Comparison of ENCODE assay signal across 8 mouse cellular contexts in the genomic region with DNA sequence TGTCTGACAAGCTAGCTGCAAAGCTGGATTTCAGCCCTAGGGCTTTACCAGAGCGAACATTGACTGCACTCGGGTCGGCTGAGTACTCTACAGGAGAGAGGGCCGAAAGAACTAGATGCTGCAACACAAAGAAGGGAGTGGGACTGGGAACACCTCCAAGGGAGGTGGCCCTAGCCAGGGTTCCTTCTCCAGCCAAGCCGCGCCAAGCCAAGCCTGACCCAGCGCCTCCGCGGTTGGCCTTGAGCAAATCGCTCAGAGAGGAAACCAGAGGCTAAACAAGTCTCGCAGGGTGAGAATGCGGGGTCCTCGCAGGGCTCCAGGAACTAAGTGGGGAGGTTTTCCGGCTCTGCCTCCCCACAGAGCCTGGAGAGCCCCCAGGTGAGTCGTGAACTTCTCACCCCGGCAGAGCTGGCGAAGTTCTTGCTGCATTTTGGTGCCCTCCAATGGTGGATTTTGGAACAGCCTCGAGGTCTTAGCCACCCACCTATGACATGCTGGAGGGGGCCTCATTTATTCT. TPM values are rescaled to one million over a fixed set of nuclear protein-coding genes. Genes with fewer than 3 reads are reported as not detected.
DNase-seq lines count a peak whose midpoint lies in the region; ATAC-seq and TF ChIP-seq lines count a peak whose summit lies in the region.

No protein-coding gene starts in this region.

- TF ChIP-seq CTCF in bone marrow, adult 2 months (IDR thresholded peaks at IDR 0.05; ENCODE audit: control insufficient read depth, insufficient read depth, low read length) = peak; percentile 61
- TF ChIP-seq CTCF in liver, embryonic 14.5 days (IDR thresholded peaks at IDR 0.05; ENCODE audit: low read depth) = peak; percentile 64
- TF ChIP-seq CTCF in stomach, postnatal 0 days (IDR thresholded peaks at IDR 0.05; ENCODE audit: low read depth) = peak; percentile 85

- WGBS in bone marrow, adult 2 months = 5% methylated on average over 18 of the region's 18 CpGs
- WGBS in embryonic facial prominence, embryonic 15.5 days = 3% methylated on average over 18 of the region's 18 CpGs
- 5% methylated on average over 18 of the region's 18 CpGs for WGBS in heart, embryonic 12.5 days
- 2% methylated on average over 18 of the region's 18 CpGs for WGBS in kidney, embryonic 16.5 days
- 8% methylated on average over 18 of the region's 18 CpGs for WGBS in liver, embryonic 14.5 days (ENCODE audit: insufficient replicate concordance)
- WGBS in neural tube, embryonic 12.5 days = 2% methylated on average over 18 of the region's 18 CpGs
- WGBS in stomach, postnatal 0 days = 1% methylated on average over 15 of the region's 18 CpGs

- ATAC-seq in embryonic facial prominence, embryonic 15.5 days (ENCODE audit: insufficient number of reproducible peaks, low FRiP score, low TSS enrichment, low read depth) = peak; percentile 91
- peak; percentile 68 for ATAC-seq in heart, embryonic 12.5 days (ENCODE audit: insufficient number of reproducible peaks, low FRiP score)
- ATAC-seq in kidney, embryonic 16.5 days (ENCODE audit: low FRiP score, low TSS enrichment) = peak; percentile 89
- ATAC-seq in liver, embryonic 14.5 days (ENCODE audit: insufficient read depth) = no peak
- peak; percentile 58 for ATAC-seq in neural tube, embryonic 12.5 days (ENCODE audit: low FRiP score, low read depth)
- peak; percentile 83 for ATAC-seq in stomach, postnatal 0 days (ENCODE audit: low FRiP score, low TSS enrichment)

- no peaks in the 10 kb centered on the region for H3K4me1 ChIP-seq in bone marrow, adult 2 months (ENCODE audit: control insufficient read depth, insufficient read depth, low read length)
- 0 out of 2 replicates have a peak, but pooled peaks cover 7% of the 10 kb centered on the region for H3K4me1 ChIP-seq in embryonic facial prominence, embryonic 15.5 days
- peaks cover 27% of the 10 kb centered on the region for H3K4me1 ChIP-seq in heart, embryonic 12.5 days (replicated peaks)
- H3K4me1 ChIP-seq in kidney, embryonic 16.5 days (ENCODE audit: insufficient read depth, low read length) = peaks cover 19% of the 10 kb centered on the region
- H3K4me1 ChIP-seq in liver, embryonic 14.5 days (replicated peaks; ENCODE audit: control insufficient read depth in 2 of 2, insufficient read depth in 2 of 2, low read length in 1 of 2) = no peaks in the 10 kb centered on the region
- H3K4me1 ChIP-seq in neural tube, embryonic 12.5 days = peaks cover 29% of the 10 kb centered on the region
- H3K4me1 ChIP-seq in stomach, postnatal 0 days (replicated peaks; ENCODE audit: control insufficient read depth, insufficient read depth) = 0 out of 2 replicates have a peak, but pooled peaks cover 4% of the 10 kb centered on the region

- no peak overlapping the region for H3K9ac ChIP-seq in embryonic facial prominence, embryonic 15.5 days
- peak overlapping the region; percentile 61; the same call in 1 of the 2 replicates for H3K9ac ChIP-seq in heart, embryonic 12.5 days
- H3K9ac ChIP-seq in kidney, embryonic 16.5 days (replicated peaks; ENCODE audit: low read length) = peak overlapping the region; percentile 61
- no peak overlapping the region for H3K9ac ChIP-seq in liver, embryonic 14.5 days (replicated peaks)
- no peak overlapping the region for H3K9ac ChIP-seq in neural tube, embryonic 12.5 days
- peak overlapping the region; percentile 55 for H3K9ac ChIP-seq in stomach, postnatal 0 days (ENCODE audit: low read length)

- no peaks in the 10 kb centered on the region for H3K27me3 ChIP-seq in embryonic facial prominence, embryonic 15.5 days
- no peaks in the 10 kb centered on the region for H3K27me3 ChIP-seq in heart, embryonic 12.5 days (replicated peaks)
- H3K27me3 ChIP-seq in kidney, embryonic 16.5 days (ENCODE audit: insufficient read depth, low read length) = no peaks in the 10 kb centered on the region
- no peaks in the 10 kb centered on the region for H3K27me3 ChIP-seq in liver, embryonic 14.5 days (ENCODE audit: control insufficient read depth, insufficient read depth, low read length)
- no peaks in the 10 kb centered on the region for H3K27me3 ChIP-seq in neural tube, embryonic 12.5 days (replicated peaks)
- no peaks in the 10 kb centered on the region for H3K27me3 ChIP-seq in stomach, postnatal 0 days (ENCODE audit: control insufficient read depth, insufficient read depth, low read length)

- no peak overlapping the region for H3K27ac ChIP-seq in bone marrow, adult 2 months (ENCODE audit: control insufficient read depth, insufficient read depth, low read depth, low read length, poor library complexity)
- H3K27ac ChIP-seq in embryonic facial prominence, embryonic 15.5 days (replicated peaks) = peak overlapping the region; percentile 65
- peak overlapping the region; percentile 66 for H3K27ac ChIP-seq in heart, embryonic 12.5 days (ENCODE audit: poor library complexity, severe bottlenecking)
- H3K27ac ChIP-seq in kidney, embryonic 16.5 days (ENCODE audit: low read length) = peak overlapping the region; percentile 73
- H3K27ac ChIP-seq in liver, embryonic 14.5 days = no peak overlapping the region
- no peak overlapping the region for H3K27ac ChIP-seq in neural tube, embryonic 12.5 days
- H3K27ac ChIP-seq in stomach, postnatal 0 days (replicated peaks) = peak overlapping the region; percentile 40; the same call in 1 of the 2 replicates

- H3K4me2 ChIP-seq in embryonic facial prominence, embryonic 15.5 days (replicated peaks) = peak overlapping the region; percentile 78
- H3K4me2 ChIP-seq in heart, embryonic 12.5 days = peak overlapping the region; percentile 74
- peak overlapping the region; percentile 74 for H3K4me2 ChIP-seq in kidney, embryonic 16.5 days (replicated peaks; ENCODE audit: low read depth, low read length)
- H3K4me2 ChIP-seq in liver, embryonic 14.5 days (ENCODE audit: low read depth) = peak overlapping the region; percentile 52
- H3K4me2 ChIP-seq in neural tube, embryonic 12.5 days (replicated peaks) = peak overlapping the region; percentile 69
- H3K4me2 ChIP-seq in stomach, postnatal 0 days (replicated peaks; ENCODE audit: low read depth) = peak overlapping the region; percentile 77

- DNase-seq in B cell, adult 2 months = peak; percentile 79
- DNase-seq in liver, embryonic 14.5 days (ENCODE audit: low read depth in 3 of 3, low spot score in 3 of 3) = peak in 2 of 3 experiments; percentile 3 to 10
- peak; percentile 82 for DNase-seq in stomach, postnatal 0 days (ENCODE audit: low spot score)

- no peaks in the 10 kb centered on the region for H3K36me3 ChIP-seq in embryonic facial prominence, embryonic 15.5 days
- no peaks in the 10 kb centered on the region for H3K36me3 ChIP-seq in heart, embryonic 12.5 days
- no peaks in the 10 kb centered on the region for H3K36me3 ChIP-seq in kidney, embryonic 16.5 days (ENCODE audit: insufficient read depth, low read length)
- no peaks in the 10 kb centered on the region for H3K36me3 ChIP-seq in liver, embryonic 14.5 days (replicated peaks; ENCODE audit: control insufficient read depth, insufficient read depth, low read depth)
- H3K36me3 ChIP-seq in neural tube, embryonic 12.5 days = no peaks in the 10 kb centered on the region
- no peaks in the 10 kb centered on the region for H3K36me3 ChIP-seq in stomach, postnatal 0 days (ENCODE audit: control insufficient read depth, insufficient read depth, low read length)

- no peak for TF ChIP-seq POLR2A in bone marrow, adult 2 months (IDR thresholded peaks at IDR 0.05; ENCODE audit: borderline replicate concordance, control insufficient read depth, low read depth, low read length)

- H3K9me3 ChIP-seq in embryonic facial prominence, embryonic 15.5 days (replicated peaks) = no peaks in the 10 kb centered on the region
- H3K9me3 ChIP-seq in heart, embryonic 12.5 days (replicated peaks) = no peaks in the 10 kb centered on the region
- H3K9me3 ChIP-seq in kidney, embryonic 16.5 days (ENCODE audit: low read length) = peaks cover 3% of the 10 kb centered on the region
- H3K9me3 ChIP-seq in liver, embryonic 14.5 days (ENCODE audit: control insufficient read depth, low read length) = no peaks in the 10 kb centered on the region
- H3K9me3 ChIP-seq in neural tube, embryonic 12.5 days = no peaks in the 10 kb centered on the region
- H3K9me3 ChIP-seq in stomach, postnatal 0 days (ENCODE audit: control insufficient read depth, low read length) = no peaks in the 10 kb centered on the region

- no peak overlapping the region for H3K4me3 ChIP-seq in bone marrow, adult 2 months (replicated peaks; ENCODE audit: control insufficient read depth, low read depth, low read length)
- peak overlapping the region; percentile 42 for H3K4me3 ChIP-seq in embryonic facial prominence, embryonic 15.5 days (replicated peaks)
- H3K4me3 ChIP-seq in heart, embryonic 12.5 days = peak overlapping the region; percentile 45
- H3K4me3 ChIP-seq in kidney, embryonic 16.5 days (ENCODE audit: low read length) = peak overlapping the region; percentile 47
- H3K4me3 ChIP-seq in liver, embryonic 14.5 days (ENCODE audit: insufficient read depth in 1 of 2, low read depth in 2 of 2, low read length in 2 of 2) = 0 out of 4 replicates have a peak overlapping the region, but pooled peaks of 1 of the 2 experiments have one; percentile 15
- H3K4me3 ChIP-seq in neural tube, embryonic 12.5 days = peak overlapping the region; percentile 37
- peak overlapping the region; percentile 37 for H3K4me3 ChIP-seq in stomach, postnatal 0 days (ENCODE audit: low read depth, low read length)

- no peak for TF ChIP-seq EP300 in liver, embryonic 14.5 days (IDR thresholded peaks at IDR 0.05; ENCODE audit: low read depth)
- TF ChIP-seq EP300 in stomach, postnatal 0 days (optimal IDR thresholded peaks at IDR 0.05) = no peak

RNA-seq across cellular contexts. Expression of gene Drd3, which starts 48.0 kb away (rescaled TPM):
- not detected in 2 replicates for polyA plus RNA-seq in bone marrow, adult 2 months (2011; ENCODE audit: insufficient read depth, insufficient read length, low replicate concordance, missing spikeins)
- not detected in 2 replicates for polyA plus RNA-seq in embryonic facial prominence, embryonic 15.5 days (2015; fragmentation: Nextera tagmentation; extraction: Ambion mirVana)
- polyA plus RNA-seq in heart, embryonic 12.5 days (2016; fragmentation: Nextera tagmentation; extraction: Ambion mirVana) = not detected in 2 replicates
- polyA plus RNA-seq in kidney, embryonic 16.5 days (2015; fragmentation: Nextera tagmentation; extraction: Ambion mirVana) = not detected in 2 replicates
- 0.03 TPM in 1 of 2 replicates, not detected in the other for polyA plus RNA-seq in liver, embryonic 14.5 days (2012; rRNA removed)
- polyA plus RNA-seq in liver, embryonic 14.5 days (2014; fragmentation: Nextera tagmentation; extraction: Ambion mirVana) = not detected in 2 replicates
- not detected in 2 replicates for polyA plus RNA-seq in neural tube, embryonic 12.5 days (2016; fragmentation: Nextera tagmentation; extraction: Ambion mirVana)
- polyA plus RNA-seq in stomach, postnatal 0 days (2015; fragmentation: Nextera tagmentation; extraction: Ambion mirVana) = 0.24 and 0.27 TPM in 2 replicates

Comparison
In these comparisons a context has a peak if more than half of its experiments do, and no peak if none do; other contexts are left out.
1. DNase-seq: peak in every context shown above with its lines; median percentile 82 in stomach, postnatal 0 days; 79 in B cell, adult 2 months; 6 in liver, embryonic 14.5 days.
2. H3K27ac ChIP-seq: peak in embryonic facial prominence, embryonic 15.5 days (single experiment), heart, embryonic 12.5 days (single experiment), kidney, embryonic 16.5 days (single experiment) and stomach, postnatal 0 days (single experiment); none in bone marrow, adult 2 months (single experiment), liver, embryonic 14.5 days (single experiment) and neural tube, embryonic 12.5 days (single experiment).
3. H3K9ac ChIP-seq: peak in heart, embryonic 12.5 days (single experiment), kidney, embryonic 16.5 days (single experiment) and stomach, postnatal 0 days (single experiment); none in embryonic facial prominence, embryonic 15.5 days (single experiment), liver, embryonic 14.5 days (single experiment) and neural tube, embryonic 12.5 days (single experiment).
4. Peak in every context shown above with its lines, with median percentiles within 50 percentile points of each other: CTCF ChIP-seq and H3K4me2 ChIP-seq.